Mouse (Mus musculus): Measurements from ENCODE around the gene Tbx5.

- TF ChIP-seq CTCF (IDR thresholded peaks at IDR 0.05; ENCODE audit: low read depth, low read length) (no peak), POLR2A (IDR thresholded peaks at IDR 0.05; ENCODE audit: borderline replicate concordance, low read depth, low read length) (no peak)
These were observed 6.7 kb downstream of the Tbx5 start for GRCm38 (mm10) chr5:119839156-119839555.

Measured in bone marrow macrophage, adult 2 months (primary cell).